Mouse (Mus musculus) layer of hippocampus, postnatal 10 days (tissue): ENCODE results near the gene Ddb1. TPM values are rescaled to one million over a fixed set of nuclear protein-coding genes. Genes with fewer than 3 reads are reported as not detected.
A peak's percentile ranks its signal among the peaks of the same experiment; 100 is the strongest.

ENCODE experiments used
- DNase-seq, 2 experiments: peaks; one replicate each; pipeline ENCODE4 v3.0.0; 2021; ENCODE audit warnings: low spot score in 2 of 2
- total RNA-seq, 2 experiments: library from RNA; stranded (reverse); gene quantifications; 2 replicates each; pipeline ENCODE4 v1.2.3; 2021

Ddb1 gene
- total RNA-seq, 2 experiments from 2014 or later = 196 to 215 TPM

DNA sequence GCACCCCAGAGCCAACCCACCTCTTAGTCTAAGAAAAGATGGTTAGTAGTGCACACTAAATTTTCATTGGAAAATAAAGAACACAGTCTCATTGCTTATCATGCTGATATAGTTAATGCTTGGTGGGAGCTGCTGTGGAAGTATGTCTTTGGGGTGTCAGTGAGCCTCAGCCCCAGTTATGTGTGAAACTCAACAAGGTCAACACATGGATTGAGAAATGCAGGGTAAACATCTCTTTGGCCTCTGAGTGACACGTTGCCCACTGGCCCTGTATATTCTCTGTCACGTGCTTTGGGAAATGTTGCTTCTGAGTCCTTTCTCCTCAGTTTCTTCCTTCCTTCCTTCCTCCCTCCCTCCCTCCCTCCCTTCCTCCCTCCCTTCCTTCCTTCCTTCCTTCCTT is 53.3 kb downstream of the Ddb1 start:
- DNase-seq = no peak

DNA sequence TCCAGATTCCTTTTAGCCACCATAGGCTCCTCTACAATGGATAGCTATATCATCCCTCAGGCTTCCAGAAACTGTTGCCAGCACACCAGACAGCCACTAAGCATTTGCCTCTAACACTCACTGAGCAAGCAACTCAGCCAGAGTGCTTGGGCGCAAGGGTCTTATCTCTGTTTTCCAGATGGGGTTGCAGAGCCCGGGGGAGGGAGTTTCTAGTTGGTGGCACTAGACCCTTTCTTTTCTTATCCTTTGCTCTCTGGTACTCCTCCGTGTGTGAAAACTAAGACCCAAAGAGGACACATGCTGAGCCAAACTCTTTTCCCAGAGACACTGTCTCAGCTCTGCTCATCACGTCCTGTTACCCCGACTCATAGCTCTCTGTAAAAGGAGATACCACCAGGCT is 56.2 kb downstream of the Ddb1 start:
- no peak for DNase-seq

DNA sequence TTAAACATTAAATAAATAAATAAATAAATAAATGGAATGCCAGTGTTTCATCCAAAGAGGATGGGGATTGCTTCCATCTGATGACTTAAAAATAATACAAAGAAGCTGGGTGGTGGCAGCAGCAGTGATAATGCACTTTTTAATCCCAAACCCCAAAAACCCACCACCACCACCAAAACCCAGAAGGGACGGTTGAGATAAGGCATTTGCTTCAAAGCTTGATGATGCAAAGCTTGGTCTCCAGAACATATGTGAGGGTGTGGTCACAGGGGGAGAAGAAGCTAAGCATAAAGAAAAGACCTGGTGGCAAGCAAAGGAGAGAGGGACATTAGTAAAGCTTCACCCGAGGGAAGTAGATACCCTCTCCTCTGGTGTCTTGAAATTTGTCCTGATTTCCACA is 56.8 kb downstream of the Ddb1 start:
- no peak for DNase-seq

DNA sequence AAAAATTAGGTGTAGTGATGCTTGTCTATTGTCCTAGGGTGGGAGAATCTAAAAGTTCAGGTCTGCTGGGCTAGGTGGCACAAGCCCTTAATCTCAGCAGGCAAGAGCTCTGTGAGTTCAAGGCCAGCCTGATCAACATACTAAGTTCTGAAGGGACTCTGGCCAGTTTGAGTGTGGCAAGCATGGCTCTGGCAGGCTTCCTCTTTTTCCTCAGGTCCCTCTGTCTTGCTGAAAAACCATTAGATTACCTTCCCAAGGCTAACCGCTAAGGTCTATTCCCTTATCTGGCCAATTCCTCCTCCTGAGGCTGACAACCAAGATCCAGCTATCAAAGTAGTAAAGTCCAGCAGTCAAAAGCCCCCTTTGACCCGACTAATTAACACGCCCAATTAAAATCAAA is 57.5 kb downstream of the Ddb1 start:
- no peak for DNase-seq

DNA sequence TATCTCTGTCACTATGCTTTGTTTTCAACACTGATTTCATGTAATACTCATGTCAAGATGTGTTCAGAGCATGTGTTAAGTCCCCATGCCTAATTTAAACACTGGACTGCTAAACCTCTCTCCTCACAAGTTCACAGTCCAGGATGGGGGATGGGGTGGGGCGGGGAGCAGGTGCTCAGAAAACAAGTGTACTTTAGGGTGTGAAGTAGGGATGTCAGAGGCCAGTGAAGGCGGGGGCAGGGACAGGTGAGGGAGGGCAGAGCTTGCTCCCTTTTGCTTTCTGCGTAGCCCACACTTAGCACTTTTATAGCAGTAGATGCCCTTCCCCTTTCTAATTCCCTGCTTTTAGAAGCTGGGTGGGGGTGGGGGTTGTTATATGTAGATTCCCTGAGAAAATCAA is 60.0 kb downstream of the Ddb1 start:
- no peak for DNase-seq

DNA sequence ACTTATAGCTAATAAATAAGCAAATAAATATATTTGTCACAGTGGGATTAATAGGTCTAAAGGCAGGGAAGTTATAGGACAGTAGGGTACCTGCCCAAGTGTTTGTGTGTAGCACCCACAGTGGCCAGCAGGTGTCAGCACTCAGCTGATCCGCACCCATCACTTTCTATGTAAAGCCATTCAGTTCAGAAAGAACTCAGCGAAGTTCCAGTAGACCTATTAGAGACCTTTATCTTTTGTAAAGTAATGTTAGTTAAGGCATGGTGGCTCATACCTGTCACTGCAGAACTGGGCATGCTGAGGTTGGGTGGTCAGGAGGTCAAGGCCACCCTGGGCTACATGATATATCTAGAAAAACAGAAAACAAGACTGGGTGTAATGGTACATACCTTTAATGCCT is 60.4 kb downstream of the Ddb1 start:
- DNase-seq = peak; percentile 78 to 82

DNA sequence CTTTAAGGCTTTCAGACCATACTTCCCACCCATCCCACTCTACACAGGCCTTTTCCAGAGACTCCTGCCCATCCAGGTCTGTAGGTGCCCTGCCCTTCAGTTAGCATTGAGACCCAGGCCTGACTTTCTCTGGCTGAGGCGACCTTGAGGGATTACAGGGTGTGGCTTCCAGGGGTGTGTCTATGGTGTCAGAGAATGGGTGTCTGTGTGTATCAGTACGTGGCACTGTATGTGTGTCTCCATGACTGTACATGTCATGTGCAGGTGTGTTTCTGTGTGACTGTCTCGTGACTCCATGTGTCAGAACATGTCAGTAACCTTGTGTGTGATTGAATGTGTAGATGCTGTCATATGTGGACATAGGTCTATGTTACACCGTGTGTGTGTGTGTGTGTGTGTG is 66.2 kb downstream of the Ddb1 start:
- no peak for DNase-seq

DNA sequence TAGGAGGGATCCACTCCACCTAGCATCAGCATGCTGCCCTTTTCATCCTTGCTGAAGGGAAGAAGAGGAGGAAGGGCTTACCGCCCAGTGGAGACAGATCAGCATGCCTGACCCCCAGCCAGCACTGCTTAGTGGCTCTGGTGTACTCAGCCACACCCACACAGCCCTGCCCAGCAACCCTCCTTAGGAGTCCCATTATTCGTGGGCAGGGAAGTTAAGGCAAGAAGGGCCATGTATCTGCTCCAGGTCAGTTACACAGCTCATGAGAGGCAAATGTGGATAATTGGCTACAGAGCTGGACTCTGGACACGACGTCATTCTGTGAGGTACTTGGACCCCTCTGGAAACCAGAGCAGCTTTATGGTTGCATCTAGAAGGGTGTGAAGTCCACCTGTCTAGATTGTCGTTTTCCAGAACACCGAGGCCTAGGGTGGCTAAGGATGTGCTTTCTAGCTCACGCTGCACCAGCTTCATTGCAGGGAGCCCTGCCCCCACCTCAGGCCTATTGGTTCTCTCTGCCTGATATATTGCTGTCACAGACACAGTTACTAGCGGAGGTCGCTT is 66.8 kb downstream of the Ddb1 start:
- no peak for DNase-seq

DNA sequence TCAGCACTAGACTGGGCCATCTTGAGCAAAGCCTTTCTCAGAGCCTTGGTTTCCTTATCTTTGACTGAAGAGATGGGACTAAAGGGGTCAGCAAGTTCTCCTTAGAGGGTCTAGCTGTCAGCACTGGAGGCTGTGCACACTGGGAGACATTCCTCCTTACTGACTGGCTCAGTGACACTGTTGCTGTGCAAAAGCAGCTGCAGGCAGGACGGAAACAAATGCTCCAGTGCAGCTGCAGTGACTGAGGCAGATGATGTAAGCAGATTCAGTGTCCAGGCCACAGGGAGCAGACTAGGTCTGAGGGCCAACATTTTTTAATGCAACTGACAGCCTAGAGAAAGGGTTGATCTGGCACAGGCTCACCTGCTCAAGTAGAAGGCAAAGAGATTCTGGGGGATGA is 68.1 kb downstream of the Ddb1 start:
- DNase-seq = no peak

DNA sequence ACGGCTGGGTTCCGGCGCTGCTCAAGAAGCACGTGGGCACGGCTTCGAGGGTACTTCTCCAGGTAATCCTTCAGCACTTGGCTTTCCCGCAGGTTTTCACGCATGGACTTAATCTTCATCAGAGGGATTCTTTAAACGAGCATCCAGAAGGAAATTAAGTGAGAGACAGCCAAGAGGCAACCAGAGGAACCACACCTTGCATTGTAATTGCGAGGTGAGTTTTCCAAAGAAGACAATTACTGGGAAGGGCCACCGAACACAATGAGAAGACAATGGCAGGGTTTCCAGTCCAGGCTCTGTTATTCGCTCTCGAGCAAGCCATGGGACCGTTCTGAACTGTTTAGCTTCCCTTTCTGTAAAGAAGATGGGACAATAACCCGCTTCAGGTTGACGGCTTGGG is 71.5 kb downstream of the Ddb1 start:
- no peak for DNase-seq

DNA sequence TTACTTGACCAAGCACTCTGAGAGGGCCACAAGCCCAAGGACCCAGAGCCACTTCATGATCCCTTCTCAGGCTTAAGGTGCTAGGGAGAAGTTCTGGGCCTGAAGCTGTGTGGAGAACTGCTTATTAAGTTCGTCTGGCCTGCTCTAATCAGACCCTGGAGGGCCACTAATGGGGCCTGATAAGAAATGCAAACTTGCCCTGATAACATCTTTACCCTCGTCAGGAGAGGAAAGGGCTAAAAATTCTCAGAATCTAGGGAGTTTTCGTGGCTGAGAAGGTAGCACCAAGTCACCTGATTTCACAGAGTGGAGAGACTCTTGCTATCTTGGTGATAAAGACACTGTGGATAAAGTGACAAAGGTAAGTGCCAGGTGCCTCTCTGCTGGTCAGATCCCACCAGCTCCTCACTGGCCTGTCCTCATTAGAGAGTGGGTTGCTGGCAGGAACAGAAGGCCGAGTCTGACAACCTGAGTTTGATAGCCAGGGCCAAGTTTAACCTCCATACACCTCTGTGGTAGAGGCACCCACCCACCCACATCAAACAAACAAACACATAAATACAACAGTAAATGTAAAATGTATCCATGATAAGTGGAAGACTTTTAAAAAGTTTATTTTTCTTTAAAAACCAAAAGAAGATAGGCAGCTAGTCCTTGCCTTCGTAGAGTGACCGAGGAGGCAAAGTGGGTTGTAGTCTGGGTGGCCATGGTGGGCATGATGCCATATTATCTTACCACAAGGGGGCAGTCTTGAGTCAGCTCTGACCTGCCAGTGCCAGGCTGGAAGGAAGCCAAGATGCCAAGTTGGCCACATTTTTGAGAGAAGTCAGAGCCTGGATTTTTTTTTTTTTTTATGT is 73.0 kb downstream of the Ddb1 start, which contains the start of gene Pga5:
Gene Pga5, minus strand, starts transcription at position 157 of the 857 bp plus-strand sequence.
- DNase-seq = peak; percentile 94 to 95

DNA sequence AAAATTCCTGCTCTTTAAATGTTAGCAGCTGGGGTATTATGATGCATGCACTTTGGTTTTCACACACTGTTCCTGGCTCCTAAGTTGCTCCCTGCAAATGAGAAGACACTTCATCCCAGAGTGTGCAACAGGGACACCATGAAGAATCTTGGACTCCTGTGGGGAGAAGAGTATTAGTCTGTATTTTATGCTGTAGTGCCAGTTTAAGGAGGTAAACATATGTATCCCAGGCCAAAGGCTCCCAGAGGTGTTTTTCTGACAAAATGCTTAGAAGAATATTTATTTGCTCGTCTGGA is 73.6 kb downstream of the Ddb1 start:
- DNase-seq = no peak

Other genes with a start within 250 kb of the Ddb1 start
- gene Syt7, start 216.2 kb upstream of the Ddb1 start, total RNA-seq = 100 to 1,000 TPM; 210 to 226 TPM
- gene Lrrc10b, start 147.9 kb upstream of the Ddb1 start, total RNA-seq = 10 to 100 TPM; 27.4 to 28.0 TPM
- 1 to 10 TPM; 1.9 to 4.7 TPM for gene Ppp1r32, start 122.4 kb upstream of the Ddb1 start, total RNA-seq
- gene Cpsf7, start 80.1 kb upstream of the Ddb1 start, total RNA-seq = 10 to 100 TPM; 71.6 to 74.3 TPM
- gene Sdhaf2, start 79.2 kb upstream of the Ddb1 start, total RNA-seq = 10 to 100 TPM; 52.6 to 53.3 TPM
- gene Tmem216, start 49.1 kb upstream of the Ddb1 start, total RNA-seq = 10 to 100 TPM; 12.3 to 13.0 TPM
- 10 to 100 TPM; 13.6 to 17.3 TPM for gene Cyb561a3, start 28.2 kb upstream of the Ddb1 start, total RNA-seq
- gene Tmem138, start 28.0 kb upstream of the Ddb1 start, total RNA-seq = 10 to 100 TPM; 11.7 to 15.3 TPM
- gene Tkfc, start 327 bp downstream of the Ddb1 start, total RNA-seq = 10 to 100 TPM; 27.7 to 28.6 TPM
- gene Vwce, start 28.9 kb downstream of the Ddb1 start, total RNA-seq = 1 to 10 TPM; 1.0 to 2.3 TPM
- not detected for gene Pga5, start 72.7 kb downstream of the Ddb1 start, total RNA-seq
- gene Vps37c, start 83.4 kb downstream of the Ddb1 start, total RNA-seq = 10 to 100 TPM; 24.6 to 26.9 TPM
- under 1 TPM; 0.29 to 0.32 TPM for gene Cd5, start 133.7 kb downstream of the Ddb1 start, total RNA-seq
- gene Cd6, start 224.7 kb downstream of the Ddb1 start, total RNA-seq = not detected
- gene Slc15a3, start 234.4 kb downstream of the Ddb1 start, total RNA-seq = 1 to 10 TPM; 1.1 to 1.5 TPM